Mouse (Mus musculus): ENCODE results near the gene Pdyn. TPM values are rescaled to one million over a fixed set of nuclear protein-coding genes. Genes with fewer than 3 reads are reported as not detected.

The Pdyn gene
- polyA plus RNA-seq, 1 experiment from 2014 or later, result 0.87 TPM

GRCm38 (mm10) chr2:129653632-129654031 is 46.0 kb downstream of the Pdyn start:
- no peak overlapping the region for H3K4me2 ChIP-seq
- H3K4me3 ChIP-seq (replicated peaks), result no peak overlapping the region
- no peaks in the 10 kb centered on the region for H3K27me3 ChIP-seq
- no peaks in the 10 kb centered on the region for H3K36me3 ChIP-seq
- whole genome bisulfite sequencing, result 93% methylated on average over 2 of the region's 2 CpGs
- H3K9ac ChIP-seq, result no peak overlapping the region
- ATAC-seq (replicated peaks; ENCODE audit: low FRiP score), result no peak
- no peak overlapping the region for H3K27ac ChIP-seq
- H3K9me3 ChIP-seq (replicated peaks), result no peaks in the 10 kb centered on the region
- no peaks in the 10 kb centered on the region for H3K4me1 ChIP-seq

GRCm38 (mm10) chr2:129652616-129653015 is 47.0 kb downstream of the Pdyn start:
- ATAC-seq (replicated peaks; ENCODE audit: low FRiP score), result no peak
- Histone ChIP-seq H3K4me1 (no peaks in the 10 kb centered on the region), H3K27me3 (no peaks in the 10 kb centered on the region), H3K27ac (no peak overlapping the region), H3K4me3 (replicated peaks) (no peak overlapping the region), H3K36me3 (no peaks in the 10 kb centered on the region), H3K9me3 (replicated peaks) (no peaks in the 10 kb centered on the region), H3K4me2 (no peak overlapping the region), H3K9ac (no peak overlapping the region)
- 51% methylated on average over 4 of the region's 4 CpGs for WGBS

Other genes starting within 250 kb of the Pdyn start
- 0.08 TPM in 1 of 2 replicates, not detected in the other for gene F830045P16Rik, start 163.2 kb downstream of the Pdyn start, polyA plus RNA-seq (2015; fragmentation: Nextera tagmentation; extraction: Ambion mirVana)
- 28.4 and 30.6 TPM in 2 replicates for gene Sirpa, start 107.0 kb downstream of the Pdyn start, polyA plus RNA-seq (2015; fragmentation: Nextera tagmentation; extraction: Ambion mirVana)
- 10.3 and 10.9 TPM in 2 replicates for gene Stk35, start 100.7 kb upstream of the Pdyn start, polyA plus RNA-seq (2015; fragmentation: Nextera tagmentation; extraction: Ambion mirVana)